Mouse (Mus musculus): ENCODE data around the gene Thumpd3. TPM values are rescaled to one million over a fixed set of nuclear protein-coding genes. Genes with fewer than 3 reads are reported as not detected.

Thumpd3 gene
- polyA plus RNA-seq, 1 experiment from 2014 or later: 52.4 TPM

DNA sequence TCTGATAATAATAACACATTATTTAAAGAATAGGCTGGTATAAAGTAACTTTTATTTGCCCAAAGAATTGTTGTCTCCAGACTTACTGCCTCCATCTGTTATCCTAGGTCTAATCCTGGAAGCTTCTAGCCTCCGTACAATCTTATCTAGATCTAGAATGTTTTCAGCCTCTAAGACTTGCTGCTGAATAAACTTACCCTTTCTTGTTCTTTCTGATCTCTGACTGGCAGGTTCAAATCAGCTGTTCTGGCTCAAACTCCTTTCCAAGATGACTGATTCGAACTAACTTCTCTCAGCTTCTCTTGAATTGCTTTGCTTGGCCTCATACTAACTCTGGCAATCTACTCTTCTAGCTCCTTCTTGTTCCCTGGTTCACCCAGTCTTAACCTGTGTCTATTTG is 5.7 kb upstream of the Thumpd3 start:
- Histone ChIP-seq H3K4me2 (ENCODE audit: low read depth, low read length) (no peak overlapping the region), H3K27me3 (ENCODE audit: control insufficient read depth, insufficient read depth, low read length) (no peaks in the 10 kb centered on the region), H3K9me3 (replicated peaks; ENCODE audit: control insufficient read depth, low read length) (no peaks in the 10 kb centered on the region), H3K27ac (replicated peaks; ENCODE audit: low read depth, low read length) (no peak overlapping the region), H3K4me3 (ENCODE audit: low read depth, low read length) (no peak overlapping the region), H3K9ac (replicated peaks; ENCODE audit: low read length) (no peak overlapping the region), H3K4me1 (ENCODE audit: control insufficient read depth, insufficient read depth, low read length) (no peaks in the 10 kb centered on the region), H3K36me3 (replicated peaks; ENCODE audit: control insufficient read depth, insufficient read depth, low read depth, low read length) (no peaks in the 10 kb centered on the region)
- ATAC-seq (replicated peaks; ENCODE audit: insufficient number of reproducible peaks, low FRiP score, low TSS enrichment, low read depth) (no peak), DNase-seq (ENCODE audit: low spot score) (no peak)
- WGBS: 81% methylated on average over 2 of the region's 2 CpGs

- DNase-seq (ENCODE audit: low spot score) (no peak), ATAC-seq (replicated peaks; ENCODE audit: insufficient number of reproducible peaks, low FRiP score, low TSS enrichment, low read depth) (no peak)
- Histone ChIP-seq H3K4me3 (ENCODE audit: low read depth, low read length) (no peak overlapping the region), H3K4me2 (ENCODE audit: low read depth, low read length) (no peak overlapping the region), H3K27ac (replicated peaks; ENCODE audit: low read depth, low read length) (no peak overlapping the region), H3K4me1 (ENCODE audit: control insufficient read depth, insufficient read depth, low read length) (no peaks in the 10 kb centered on the region), H3K9ac (replicated peaks; ENCODE audit: low read length) (no peak overlapping the region), H3K36me3 (replicated peaks; ENCODE audit: control insufficient read depth, insufficient read depth, low read depth, low read length) (no peaks in the 10 kb centered on the region), H3K9me3 (replicated peaks; ENCODE audit: control insufficient read depth, low read length) (no peaks in the 10 kb centered on the region), H3K27me3 (ENCODE audit: control insufficient read depth, insufficient read depth, low read length) (no peaks in the 10 kb centered on the region)
- WGBS: 85% methylated on average over 11 of the region's 11 CpGs
Observed at GRCm38 (mm10) chr6:113041215-113041990, 4.6 kb upstream of the Thumpd3 start.

GRCm38 (mm10) chr6:113045575-113045974 is 450 bp upstream of the Thumpd3 start:
- Histone ChIP-seq H3K4me3 (ENCODE audit: low read depth, low read length) (peak overlapping the region; percentile 82), H3K4me1 (ENCODE audit: control insufficient read depth, insufficient read depth, low read length) (no peaks in the 10 kb centered on the region; the same call in 1 of the 2 replicates), H3K9ac (replicated peaks; ENCODE audit: low read length) (peak overlapping the region; percentile 86), H3K36me3 (replicated peaks; ENCODE audit: control insufficient read depth, insufficient read depth, low read depth, low read length) (no peaks in the 10 kb centered on the region), H3K27ac (replicated peaks; ENCODE audit: low read depth, low read length) (peak overlapping the region; percentile 81), H3K4me2 (ENCODE audit: low read depth, low read length) (peak overlapping the region; percentile 87), H3K27me3 (ENCODE audit: control insufficient read depth, insufficient read depth, low read length) (no peaks in the 10 kb centered on the region), H3K9me3 (replicated peaks; ENCODE audit: control insufficient read depth, low read length) (no peaks in the 10 kb centered on the region)
- ATAC-seq (replicated peaks; ENCODE audit: insufficient number of reproducible peaks, low FRiP score, low TSS enrichment, low read depth) (peak; percentile 58), DNase-seq (ENCODE audit: low spot score) (no peak)
- WGBS: under 1% methylated on average over 11 of the region's 11 CpGs

- WGBS: 62% methylated on average over 15 of the region's 15 CpGs
- Histone ChIP-seq H3K36me3 (replicated peaks; ENCODE audit: control insufficient read depth, insufficient read depth, low read depth, low read length) (no peaks in the 10 kb centered on the region), H3K4me1 (ENCODE audit: control insufficient read depth, insufficient read depth, low read length) (no peaks in the 10 kb centered on the region; the same call in 1 of the 2 replicates), H3K4me3 (ENCODE audit: low read depth, low read length) (peak overlapping the region; percentile 82), H3K4me2 (ENCODE audit: low read depth, low read length) (peak overlapping the region; percentile 87), H3K27me3 (ENCODE audit: control insufficient read depth, insufficient read depth, low read length) (no peaks in the 10 kb centered on the region), H3K27ac (replicated peaks; ENCODE audit: low read depth, low read length) (peak overlapping the region; percentile 20; the same call in 1 of the 2 replicates), H3K9me3 (replicated peaks; ENCODE audit: control insufficient read depth, low read length) (no peaks in the 10 kb centered on the region), H3K9ac (replicated peaks; ENCODE audit: low read length) (peak overlapping the region; percentile 38)
- DNase-seq (ENCODE audit: low spot score) (no peak), ATAC-seq (replicated peaks; ENCODE audit: insufficient number of reproducible peaks, low FRiP score, low TSS enrichment, low read depth) (no peak)
Observed at GRCm38 (mm10) chr6:113047016-113047746, 1.2 kb downstream of the Thumpd3 start.

GRCm38 (mm10) chr6:113048371-113048770 is 2.3 kb downstream of the Thumpd3 start:
- Histone ChIP-seq H3K27me3 (ENCODE audit: control insufficient read depth, insufficient read depth, low read length) (no peaks in the 10 kb centered on the region), H3K4me1 (ENCODE audit: control insufficient read depth, insufficient read depth, low read length) (no peaks in the 10 kb centered on the region; the same call in 1 of the 2 replicates), H3K27ac (replicated peaks; ENCODE audit: low read depth, low read length) (no peak overlapping the region), H3K9me3 (replicated peaks; ENCODE audit: control insufficient read depth, low read length) (no peaks in the 10 kb centered on the region), H3K9ac (replicated peaks; ENCODE audit: low read length) (no peak overlapping the region), H3K36me3 (replicated peaks; ENCODE audit: control insufficient read depth, insufficient read depth, low read depth, low read length) (no peaks in the 10 kb centered on the region), H3K4me2 (ENCODE audit: low read depth, low read length) (no peak overlapping the region), H3K4me3 (ENCODE audit: low read depth, low read length) (no peak overlapping the region)
- 96% methylated on average over 2 of the region's 2 CpGs for WGBS
- ATAC-seq (replicated peaks; ENCODE audit: insufficient number of reproducible peaks, low FRiP score, low TSS enrichment, low read depth) (no peak), DNase-seq (ENCODE audit: low spot score) (no peak)

DNA sequence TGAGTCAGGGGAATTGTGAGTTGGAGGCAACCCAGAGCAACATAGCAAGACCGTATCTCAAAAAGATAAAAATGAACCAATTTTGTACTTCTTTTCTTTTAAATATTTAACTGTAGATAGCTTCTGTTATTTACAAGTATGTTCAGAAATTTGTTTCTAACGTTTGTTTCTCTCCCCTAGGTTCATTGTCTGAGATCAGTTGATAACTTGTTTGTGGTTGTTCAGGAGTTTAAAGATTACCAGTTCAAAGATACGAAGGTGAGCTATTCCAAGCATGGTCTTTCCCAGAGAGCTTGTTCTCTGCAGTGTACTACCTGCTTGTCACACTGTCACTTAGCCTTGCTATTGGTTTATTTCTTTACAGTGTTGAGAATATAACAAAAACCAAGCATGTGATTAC is 3.1 kb downstream of the Thumpd3 start:
- no peak overlapping the region for H3K4me3 ChIP-seq (ENCODE audit: low read depth, low read length)
- no peak overlapping the region for H3K27ac ChIP-seq (replicated peaks; ENCODE audit: low read depth, low read length)
- H3K9me3 ChIP-seq (replicated peaks; ENCODE audit: control insufficient read depth, low read length): no peaks in the 10 kb centered on the region
- no peaks in the 10 kb centered on the region for H3K27me3 ChIP-seq (ENCODE audit: control insufficient read depth, insufficient read depth, low read length)
- H3K9ac ChIP-seq (replicated peaks; ENCODE audit: low read length): no peak overlapping the region
- no peak for ATAC-seq (replicated peaks; ENCODE audit: insufficient number of reproducible peaks, low FRiP score, low TSS enrichment, low read depth)
- 88% methylated on average over 3 of the region's 3 CpGs for whole genome bisulfite sequencing
- H3K4me1 ChIP-seq (ENCODE audit: control insufficient read depth, insufficient read depth, low read length): no peaks in the 10 kb centered on the region; the same call in 1 of the 2 replicates
- H3K36me3 ChIP-seq (replicated peaks; ENCODE audit: control insufficient read depth, insufficient read depth, low read depth, low read length): no peaks in the 10 kb centered on the region
- DNase-seq (ENCODE audit: low spot score): no peak
- H3K4me2 ChIP-seq (ENCODE audit: low read depth, low read length): no peak overlapping the region

GRCm38 (mm10) chr6:113052972-113053371 is 6.9 kb downstream of the Thumpd3 start:
- H3K9ac ChIP-seq (replicated peaks; ENCODE audit: low read length): no peak overlapping the region
- no peaks in the 10 kb centered on the region for H3K36me3 ChIP-seq (replicated peaks; ENCODE audit: control insufficient read depth, insufficient read depth, low read depth, low read length)
- H3K27ac ChIP-seq (replicated peaks; ENCODE audit: low read depth, low read length): no peak overlapping the region
- H3K4me2 ChIP-seq (ENCODE audit: low read depth, low read length): no peak overlapping the region
- H3K27me3 ChIP-seq (ENCODE audit: control insufficient read depth, insufficient read depth, low read length): no peaks in the 10 kb centered on the region
- no peaks in the 10 kb centered on the region for H3K4me1 ChIP-seq (ENCODE audit: control insufficient read depth, insufficient read depth, low read length)
- ATAC-seq (replicated peaks; ENCODE audit: insufficient number of reproducible peaks, low FRiP score, low TSS enrichment, low read depth) (no peak), DNase-seq (ENCODE audit: low spot score) (no peak)
- H3K9me3 ChIP-seq (replicated peaks; ENCODE audit: control insufficient read depth, low read length): no peaks in the 10 kb centered on the region
- no peak overlapping the region for H3K4me3 ChIP-seq (ENCODE audit: low read depth, low read length)
- 83% methylated on average over 3 of the region's 3 CpGs for WGBS

- H3K9ac ChIP-seq (replicated peaks; ENCODE audit: low read length): no peak overlapping the region
- no peaks in the 10 kb centered on the region for H3K27me3 ChIP-seq (ENCODE audit: control insufficient read depth, insufficient read depth, low read length)
- no peak overlapping the region for H3K4me3 ChIP-seq (ENCODE audit: low read depth, low read length)
- no peaks in the 10 kb centered on the region for H3K9me3 ChIP-seq (replicated peaks; ENCODE audit: control insufficient read depth, low read length)
- ATAC-seq (replicated peaks; ENCODE audit: insufficient number of reproducible peaks, low FRiP score, low TSS enrichment, low read depth) (no peak), DNase-seq (ENCODE audit: low spot score) (no peak)
- H3K4me1 ChIP-seq (ENCODE audit: control insufficient read depth, insufficient read depth, low read length): no peaks in the 10 kb centered on the region
- no peaks in the 10 kb centered on the region; the same call in 1 of the 2 replicates for H3K36me3 ChIP-seq (replicated peaks; ENCODE audit: control insufficient read depth, insufficient read depth, low read depth, low read length)
- H3K27ac ChIP-seq (replicated peaks; ENCODE audit: low read depth, low read length): no peak overlapping the region
- no peak overlapping the region for H3K4me2 ChIP-seq (ENCODE audit: low read depth, low read length)
- WGBS: 91% methylated on average over 6 of the region's 6 CpGs
Observed at GRCm38 (mm10) chr6:113054552-113055107, 8.6 kb downstream of the Thumpd3 start.

All from embryonic facial prominence, embryonic 11.5 days (tissue).